Mouse (Mus musculus): Measurements from ENCODE around the gene Dctn3.
"Not testable (repeated sequence)": the region's sequence is repeated elsewhere in the genome, so short reads cannot be mapped to it uniquely, and the experiment has no call there.

Gene Dctn3

DNA sequence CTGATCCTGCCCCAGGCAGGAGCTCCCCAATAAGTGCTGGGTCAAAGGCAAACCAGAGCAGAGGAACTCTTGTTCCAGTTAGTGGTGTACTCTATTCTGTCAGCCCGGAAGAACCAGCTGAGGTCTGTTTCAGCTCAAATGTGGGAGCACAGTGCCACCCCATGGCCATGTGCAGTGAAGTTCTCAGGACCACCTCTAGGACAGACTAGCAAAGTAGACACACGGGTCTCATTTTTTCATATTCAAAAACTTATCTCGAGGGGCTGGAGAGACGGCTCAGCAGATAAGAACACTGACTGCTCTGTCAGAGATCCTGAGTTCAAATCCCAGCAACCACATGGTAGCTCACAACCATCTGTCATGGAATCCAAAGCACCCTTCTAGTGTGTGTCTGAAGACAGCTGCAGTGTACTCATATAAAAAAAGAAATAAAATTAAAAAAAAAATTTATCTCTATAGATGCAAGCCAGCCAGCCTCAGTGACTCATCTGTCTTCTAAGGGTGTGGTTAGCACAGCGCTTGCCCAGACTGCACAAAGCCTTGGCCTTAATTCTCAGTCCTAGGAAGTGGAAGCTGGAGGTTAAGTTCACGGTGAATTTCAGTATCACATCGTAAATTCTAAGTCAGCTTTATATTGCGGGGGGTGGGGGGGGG, 14.8 kb upstream of the Dctn3 start:
- DNase-seq: peak; percentile 50 to 61

DNA sequence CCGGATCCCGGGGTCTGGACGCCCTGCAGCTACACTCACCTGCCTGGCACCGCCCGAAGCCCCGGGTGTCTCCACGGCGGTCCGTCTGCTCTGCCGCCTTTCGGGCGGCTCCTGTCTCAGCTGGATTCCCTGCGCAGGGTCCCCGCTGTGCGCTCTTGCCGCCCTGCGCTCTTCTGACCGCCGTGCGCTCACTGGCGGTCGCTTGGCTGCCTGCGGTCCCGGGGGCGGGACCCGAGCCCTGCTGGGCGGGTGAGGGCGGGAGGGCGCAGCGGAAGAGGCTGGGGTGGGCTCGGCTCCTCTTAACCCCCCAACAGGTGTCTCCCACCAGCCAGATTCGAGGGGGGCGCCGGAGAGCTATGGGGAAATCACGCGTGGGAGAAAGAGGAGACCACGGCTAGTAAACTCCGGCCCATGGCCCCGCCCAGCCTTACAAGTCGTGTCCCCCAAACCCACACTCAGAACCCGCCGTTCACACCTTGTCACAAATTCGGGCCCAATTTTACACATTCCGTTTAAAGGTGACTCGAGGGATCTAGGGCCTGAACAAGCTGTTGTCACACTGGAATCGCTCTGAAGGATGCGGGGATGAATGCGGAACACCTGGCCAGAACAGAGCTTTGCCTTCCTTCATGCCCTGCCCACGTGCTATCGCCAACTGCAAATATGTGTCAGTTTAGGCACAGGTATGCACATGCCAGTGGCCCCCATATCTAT, 8.2 kb upstream of the Dctn3 start, which contains the start of gene Arid3c:
Gene Arid3c (minus strand): TSS at position 91 of the 714 bp plus-strand sequence.
- peak; percentile 43 to 54 for DNase-seq

DNA sequence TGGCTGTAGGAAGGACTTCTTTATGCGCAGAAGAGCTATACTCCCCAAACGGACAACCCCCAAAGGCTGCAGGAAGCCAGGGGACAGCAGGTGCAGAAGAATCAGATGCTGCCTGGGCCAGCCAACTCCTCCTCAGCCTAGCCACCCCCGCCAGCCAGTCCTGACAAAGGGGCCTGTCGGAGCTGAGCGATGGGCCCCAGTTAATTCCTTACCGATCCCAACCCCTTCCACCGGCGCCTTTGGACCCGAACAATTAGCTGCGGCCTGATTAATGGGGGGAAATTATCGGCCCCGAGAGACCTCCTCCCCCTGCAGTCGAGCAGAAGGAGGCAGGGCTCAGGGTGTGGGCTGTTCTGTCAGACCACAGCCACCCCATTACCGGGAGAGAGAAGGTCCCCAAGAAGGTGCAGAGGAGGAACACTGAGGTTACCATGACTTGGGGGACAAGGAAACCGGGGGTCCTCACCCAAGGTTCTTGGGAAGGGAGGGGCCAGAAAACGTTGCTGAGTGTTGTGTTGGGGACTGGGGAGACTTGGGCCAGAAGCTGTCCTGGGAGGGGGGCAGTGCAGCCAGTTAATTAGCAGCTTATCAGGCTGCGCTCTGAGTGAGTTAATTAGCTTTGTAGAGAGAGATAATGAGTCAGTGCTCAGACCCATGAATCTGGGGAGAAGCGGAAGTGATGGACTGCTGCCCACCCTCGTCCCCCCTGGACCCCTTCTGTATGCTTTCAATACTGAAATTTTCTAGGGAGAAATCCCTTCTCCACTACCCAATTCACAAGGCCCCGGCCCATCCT, 4.1 kb upstream of the Dctn3 start:
- DNase-seq: no peak

DNA sequence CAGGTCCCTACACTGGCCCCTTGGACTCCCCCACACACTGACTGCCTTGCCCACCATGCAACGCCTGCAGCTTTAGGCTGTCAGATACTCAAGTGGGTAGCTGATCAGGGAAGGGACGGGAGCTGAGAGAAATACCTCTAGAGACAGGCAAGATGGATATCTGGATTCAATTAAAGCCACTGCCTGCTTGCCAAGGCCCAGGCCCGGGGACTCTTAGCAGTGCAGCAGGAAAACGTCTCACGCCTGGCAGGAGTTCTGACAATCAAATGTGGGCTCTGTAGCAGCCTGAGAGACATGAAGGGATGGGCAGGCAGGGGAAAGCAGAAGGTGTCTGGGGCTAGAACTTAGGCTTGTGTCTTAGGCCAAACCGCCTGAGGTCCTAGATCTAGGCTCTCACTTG, 6.1 kb downstream of the Dctn3 start:
- DNase-seq: no peak

DNA sequence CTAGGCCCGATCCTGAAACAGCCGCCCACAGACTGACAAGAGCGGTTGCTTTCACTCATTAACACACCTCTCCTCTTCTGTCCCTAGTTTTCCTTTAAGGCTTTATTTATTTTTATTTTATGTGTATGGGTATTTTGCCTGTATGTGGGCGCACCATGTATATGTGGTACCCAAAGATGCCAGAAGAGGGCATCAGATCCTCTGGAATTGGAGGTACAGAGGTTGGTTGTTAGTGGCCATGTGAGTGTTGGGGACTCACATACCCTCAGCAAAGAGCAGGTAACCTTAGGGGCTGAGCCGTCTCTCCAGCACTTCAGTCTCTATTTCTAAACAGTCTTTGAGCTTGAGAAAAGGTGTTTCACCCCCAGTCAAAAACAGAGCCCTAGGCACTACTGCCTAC, 7.4 kb downstream of the Dctn3 start:
- DNase-seq: no peak

DNA sequence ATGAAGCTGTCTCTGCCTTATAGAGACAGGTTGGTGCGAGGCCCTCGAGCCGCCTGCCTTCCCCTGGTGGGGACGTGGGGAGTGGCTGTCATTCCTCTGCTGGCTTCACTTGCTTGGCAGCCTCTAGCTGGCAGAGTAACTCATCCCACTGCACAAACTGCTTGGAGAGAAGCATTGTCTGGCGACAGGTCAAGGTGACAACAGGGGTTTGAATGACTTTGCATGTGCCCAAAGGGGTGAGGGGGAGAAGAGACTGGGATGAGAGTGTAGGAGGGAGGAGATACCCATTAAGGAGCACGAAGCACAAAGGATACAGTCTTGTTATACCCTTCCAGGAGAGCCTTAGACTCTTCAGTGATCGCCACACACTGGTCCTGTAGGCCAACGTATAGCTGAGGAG, 7.9 kb downstream of the Dctn3 start:
- no peak for DNase-seq

DNA sequence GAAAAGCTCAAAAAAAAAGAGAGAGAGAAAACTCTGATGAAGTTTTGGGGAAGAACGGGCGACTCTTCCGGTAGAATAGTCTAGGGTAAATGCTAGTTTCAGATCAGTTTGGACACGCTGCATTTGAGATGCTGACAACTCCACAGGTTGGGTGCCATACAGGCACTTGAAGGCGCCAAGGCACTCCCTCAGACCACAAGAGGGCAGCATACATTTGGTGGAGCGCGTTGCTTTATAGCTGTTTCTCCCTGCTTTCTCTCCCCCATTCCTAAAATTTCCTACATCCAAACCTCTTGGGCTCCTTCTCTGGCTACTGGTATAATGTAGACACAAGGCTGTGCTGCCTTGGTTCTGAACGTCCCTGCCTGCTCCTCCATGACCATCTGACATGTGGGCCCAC, 8.7 kb downstream of the Dctn3 start:
- DNase-seq: no peak

DNA sequence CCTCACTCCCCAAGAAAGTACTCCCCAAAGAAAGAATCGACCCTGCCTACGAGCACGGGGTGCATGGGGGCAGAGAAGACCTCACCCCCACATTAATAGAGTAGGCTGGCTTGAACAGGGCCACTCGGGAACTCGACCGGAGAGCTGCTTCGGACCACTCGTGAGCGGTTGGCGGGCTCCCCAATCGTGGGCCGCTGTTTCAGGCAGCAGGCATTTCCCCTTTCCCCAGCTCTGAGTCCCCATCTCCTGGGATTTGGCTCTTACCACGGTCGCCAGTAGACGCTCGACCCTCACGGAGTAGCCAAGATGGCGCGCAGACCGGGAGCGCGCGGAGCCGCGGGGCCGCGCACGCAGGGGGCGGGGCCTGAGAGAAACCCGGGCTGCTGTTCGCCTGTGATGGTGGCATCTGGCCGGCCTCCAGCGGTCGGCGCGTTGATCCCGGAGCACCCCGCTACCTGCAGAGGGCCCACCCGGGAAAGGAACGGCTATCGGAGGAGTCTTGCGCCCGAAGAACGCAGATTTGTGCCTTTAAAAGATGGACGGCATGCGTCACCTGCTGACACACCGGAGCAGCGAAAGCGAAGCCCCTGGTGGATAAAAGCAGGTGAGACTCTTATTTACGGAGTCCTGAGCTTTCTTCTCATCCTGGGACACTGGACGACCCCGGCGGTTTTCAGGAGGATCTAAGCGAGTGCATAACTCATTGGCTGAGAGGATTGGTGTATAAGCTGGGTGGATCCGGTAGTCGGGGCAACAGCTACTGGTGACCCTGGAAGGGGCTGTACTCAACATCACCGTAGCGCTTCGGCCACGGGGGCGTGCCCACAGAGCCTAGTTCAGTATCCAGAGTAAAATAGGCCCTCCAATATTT, 9.5 kb downstream of the Dctn3 start, which contains the start of gene Rpp25l:
Gene Rpp25l (minus strand): TSS at position 338 of the 871 bp plus-strand sequence.
- DNase-seq: peak; percentile 70 to 75

DNA sequence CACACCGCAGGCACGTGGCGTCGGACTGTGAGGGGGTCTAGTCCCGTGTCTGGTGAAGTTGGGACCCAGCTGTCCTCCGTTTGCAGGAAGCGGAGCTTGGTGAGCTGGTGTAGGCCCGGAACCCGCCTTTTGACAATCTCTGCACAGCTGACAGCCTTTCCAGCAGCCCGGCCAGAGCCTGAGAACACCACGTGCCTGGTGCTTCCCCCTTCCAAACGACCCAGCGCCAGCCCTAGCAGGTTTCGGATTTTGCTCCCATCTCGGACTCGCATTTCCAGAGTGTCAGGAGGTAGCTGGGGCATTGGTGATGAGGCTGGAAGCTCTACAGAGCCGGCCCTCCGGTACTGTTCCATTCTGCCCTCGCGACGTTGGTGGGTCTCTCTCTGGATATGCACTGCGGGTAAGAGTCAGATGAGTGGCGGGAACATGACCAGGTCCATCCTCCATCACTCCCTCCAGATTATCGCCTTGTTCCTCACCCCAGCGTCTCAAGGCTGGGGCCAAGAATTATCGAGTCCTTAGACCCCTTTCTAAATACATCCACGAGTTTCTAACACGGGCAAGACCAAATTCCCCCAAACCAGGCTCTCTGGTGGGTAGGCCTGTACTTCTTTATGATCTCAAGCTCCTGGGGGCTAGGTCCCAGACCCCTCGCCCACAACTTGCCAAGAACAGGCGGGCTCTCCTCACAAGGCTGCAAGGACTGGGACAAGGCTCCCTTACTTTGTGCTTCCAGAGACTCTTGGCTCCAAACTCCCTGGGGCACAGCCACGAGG, 10.4 kb downstream of the Dctn3 start:
- no peak for DNase-seq

DNA sequence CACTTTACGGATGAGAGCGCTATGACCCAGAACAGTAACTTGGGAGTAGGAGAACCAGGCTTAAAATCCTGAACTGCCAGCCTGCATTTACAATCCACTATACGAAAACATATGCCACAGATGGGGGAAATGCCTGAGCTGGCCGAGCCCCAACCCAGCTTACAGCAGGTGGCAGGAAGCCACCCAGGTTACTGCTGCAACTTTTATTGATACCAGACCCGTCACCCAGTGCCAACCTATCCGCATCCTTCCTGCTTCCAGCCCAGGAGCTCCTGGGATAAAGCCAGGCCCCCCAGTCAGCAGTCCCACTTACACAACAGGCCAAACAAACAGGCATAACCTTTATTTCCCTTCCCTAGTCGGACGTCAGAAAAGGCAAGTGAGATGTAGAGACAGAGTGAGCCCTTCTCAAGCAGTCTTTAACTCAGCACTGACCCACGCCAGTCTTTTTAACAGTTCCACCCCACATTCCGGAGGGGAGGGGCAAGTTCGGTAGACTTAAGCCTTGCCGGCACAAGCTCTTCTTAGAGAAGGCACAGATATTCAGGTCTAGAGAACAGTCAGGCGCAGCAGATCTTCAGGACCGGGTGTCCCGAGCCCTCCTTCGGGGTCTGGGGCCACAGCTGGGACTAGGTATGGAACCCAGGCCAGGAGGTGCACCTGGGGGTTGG, 11.1 kb downstream of the Dctn3 start:
- no peak for DNase-seq

DNA sequence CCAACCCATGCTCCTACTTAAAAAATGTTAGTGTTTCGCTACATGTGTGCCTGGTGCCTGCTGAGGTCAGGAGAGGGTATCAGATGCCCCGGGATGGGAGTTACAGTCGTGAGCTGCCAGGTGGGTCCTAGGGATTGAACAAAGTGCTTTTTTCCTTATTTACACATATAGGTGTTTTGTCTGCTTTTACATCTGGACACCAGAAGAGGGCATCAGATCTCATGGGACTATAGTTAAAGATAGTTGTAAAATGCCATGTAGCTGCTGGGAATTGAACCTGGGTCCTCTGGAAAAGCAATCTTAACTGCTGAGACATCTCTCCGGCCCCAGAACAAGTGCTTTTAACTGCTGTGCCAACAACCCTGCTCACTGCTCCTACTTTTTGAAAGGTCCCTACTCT, 12.7 kb downstream of the Dctn3 start:
- DNase-seq: no peak

DNA sequence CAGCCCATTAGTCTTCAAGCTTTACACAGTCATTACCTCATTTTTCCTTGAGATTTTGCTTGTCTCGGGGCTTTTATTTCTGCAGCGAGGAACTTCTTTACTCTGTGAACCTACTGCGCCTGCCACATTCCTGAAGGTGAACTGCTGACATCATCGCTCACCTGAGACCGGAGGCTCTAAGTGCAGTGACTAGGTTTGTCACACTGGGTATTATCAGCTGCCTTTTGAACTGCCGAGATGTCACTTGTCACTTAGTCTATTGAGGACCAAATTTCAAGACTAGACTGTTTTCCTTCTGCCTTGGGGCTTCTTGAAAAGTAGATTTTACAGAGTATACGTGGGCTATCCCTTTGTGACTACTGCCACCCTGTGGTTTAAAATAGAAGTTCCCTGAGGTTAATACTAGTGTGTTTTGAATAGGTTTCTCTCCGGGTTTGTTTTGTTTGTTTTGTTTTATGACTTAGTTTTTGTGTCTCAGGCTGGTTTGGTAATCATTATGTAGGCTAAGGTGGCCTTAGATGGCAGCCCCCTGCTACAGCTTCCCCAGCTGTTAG, 14.7 kb downstream of the Dctn3 start:
- DNase-seq: no peak

DNA sequence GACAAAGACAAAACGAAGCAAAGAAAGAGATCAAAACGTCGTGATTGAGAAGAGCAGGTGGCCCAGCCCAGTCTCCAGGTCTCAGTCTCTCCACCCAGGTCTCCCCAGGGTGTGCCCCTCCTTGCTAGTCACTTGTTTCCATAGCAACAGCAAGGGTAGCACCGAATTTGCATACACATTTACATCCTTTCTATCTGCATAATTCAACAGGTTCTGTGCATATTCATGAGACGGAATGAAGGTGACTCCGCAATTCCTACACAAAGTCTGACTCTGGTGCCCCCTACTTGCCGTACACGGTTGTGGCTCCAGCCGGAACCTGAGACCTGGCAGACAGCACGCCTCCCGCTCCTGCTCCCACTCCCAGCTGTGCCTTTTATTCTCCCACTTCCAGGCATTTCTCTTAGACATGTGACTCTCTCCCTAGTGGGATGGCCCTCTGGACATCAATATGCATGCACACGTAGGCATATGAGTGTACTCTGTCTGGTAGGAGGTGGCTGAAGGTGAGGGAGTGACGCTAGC, 15.9 kb downstream of the Dctn3 start:
- DNase-seq: peak; percentile 46 to 62

DNA sequence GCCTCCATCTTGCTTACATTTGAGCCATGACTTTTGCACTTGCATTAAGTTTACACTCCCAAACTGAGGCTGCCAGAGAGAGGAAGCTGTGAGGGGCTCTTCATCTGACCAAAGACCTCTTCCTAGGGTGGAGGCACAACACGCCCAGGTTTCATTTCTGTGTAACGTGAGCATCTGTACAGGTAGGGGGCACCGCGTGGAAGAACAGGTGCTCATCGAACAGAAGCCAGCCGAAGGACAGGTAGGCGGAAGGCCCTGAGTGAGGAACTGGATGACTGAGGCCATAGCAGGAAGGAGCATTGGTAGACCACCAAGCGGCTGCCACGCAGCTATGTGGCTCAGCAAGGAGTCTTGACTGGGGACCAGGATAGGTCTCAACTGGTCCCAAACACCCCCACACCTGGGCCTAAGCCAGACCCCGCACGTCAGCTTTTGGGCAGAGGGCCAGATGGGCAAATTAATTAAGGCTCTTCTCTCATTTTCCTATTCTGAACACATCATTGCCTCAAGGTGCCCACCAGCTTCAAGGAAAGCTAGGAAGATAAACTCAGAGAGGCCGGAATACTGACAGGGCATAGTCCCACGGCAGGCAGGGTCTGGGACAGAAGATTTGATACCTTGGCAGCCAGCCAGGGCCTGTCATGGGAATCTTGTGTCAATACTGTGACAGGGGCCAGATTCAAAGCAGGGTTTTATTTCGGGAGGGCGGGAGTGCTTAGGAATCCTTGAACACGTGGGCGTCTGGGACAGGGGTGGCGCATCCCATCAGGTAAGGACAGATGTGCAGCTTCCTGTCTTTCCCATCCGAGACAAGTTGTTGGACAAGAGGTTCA, 16.8 kb downstream of the Dctn3 start:
- DNase-seq: no peak

DNA sequence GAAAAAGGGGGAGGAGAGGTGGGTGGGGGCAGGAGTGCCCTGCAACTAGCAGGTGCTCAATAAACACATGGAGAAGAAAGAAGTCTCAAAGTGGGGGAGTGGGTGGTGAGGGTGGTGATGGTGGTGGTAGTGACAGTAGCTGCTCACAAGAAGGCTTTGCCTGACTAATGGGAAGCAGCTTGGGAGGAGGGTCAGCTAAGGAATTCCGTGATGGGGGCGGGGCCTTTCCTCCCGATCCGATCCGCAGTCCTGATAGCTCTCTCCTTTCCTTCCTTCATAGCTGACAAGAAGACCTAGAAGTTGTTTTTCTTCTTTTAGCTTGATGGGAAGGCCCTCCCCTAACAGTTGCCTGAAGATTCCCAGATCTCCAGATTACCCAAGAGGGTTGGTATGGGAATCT, 18.3 kb downstream of the Dctn3 start:
- no peak for DNase-seq

DNA sequence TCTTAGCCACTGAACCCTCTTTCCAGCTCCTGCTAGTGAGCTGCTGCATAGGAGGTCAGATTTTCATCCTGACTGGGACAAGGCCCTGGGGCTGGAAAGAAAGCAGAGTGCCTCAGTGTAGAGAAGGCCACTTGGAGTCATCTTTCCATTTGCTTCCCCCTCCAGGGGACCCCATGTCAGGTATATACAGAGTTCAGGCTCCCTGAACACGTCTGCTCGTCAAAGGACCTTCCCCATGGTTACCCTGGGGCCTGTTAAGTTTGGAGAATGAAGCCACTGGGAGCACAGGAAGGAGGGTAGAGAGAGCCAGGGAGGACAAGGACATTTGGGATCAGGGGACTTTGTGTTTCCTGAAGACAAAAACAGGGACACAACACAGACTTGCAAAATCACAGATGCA, 20.7 kb downstream of the Dctn3 start:
- not testable (repeated sequence) for DNase-seq

DNA sequence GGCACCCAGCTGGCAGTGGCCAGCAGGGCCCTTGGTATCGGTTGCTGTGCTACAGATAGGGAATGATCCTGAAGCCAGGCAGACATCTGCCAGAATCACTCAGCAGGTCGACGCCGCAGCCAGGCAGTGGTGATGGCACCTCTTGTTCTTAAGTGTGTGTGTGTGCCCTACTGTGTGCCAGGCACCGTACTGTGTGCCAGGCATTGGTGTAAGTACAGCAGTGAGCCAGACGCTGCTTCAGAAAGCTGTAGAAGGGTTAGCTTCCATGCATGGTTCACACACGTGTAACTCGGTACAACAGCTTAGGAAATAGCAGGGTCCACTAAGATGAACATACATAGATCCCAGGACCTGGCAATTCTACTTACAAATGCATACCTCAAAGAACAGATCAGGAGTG, 22.7 kb downstream of the Dctn3 start:
- DNase-seq: not testable (repeated sequence)

DNA sequence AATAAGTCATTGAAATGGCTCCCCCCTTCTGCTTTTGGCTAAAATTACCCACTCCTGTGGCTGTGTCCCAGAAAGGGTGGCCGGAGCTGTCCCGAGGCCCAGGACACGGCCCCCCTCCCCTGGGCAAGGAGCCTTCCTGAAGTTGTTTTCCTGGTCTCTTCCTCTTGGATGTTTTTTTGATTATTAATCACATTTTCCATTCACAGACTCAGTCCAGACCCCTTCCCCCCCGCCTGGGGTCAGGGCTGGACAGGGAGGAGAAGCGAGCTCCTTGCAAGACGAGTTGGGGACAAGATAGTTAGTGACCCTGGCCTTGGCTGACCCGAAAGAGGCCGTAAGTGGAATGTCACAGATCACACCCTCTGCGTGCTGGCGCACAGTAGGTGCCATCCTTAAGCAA, 23.2 kb downstream of the Dctn3 start, which contains the start of gene Il11ra1:
Gene Il11ra1 (plus strand): TSS at position 207 of the 400 bp plus-strand sequence.
- DNase-seq: not testable (repeated sequence)

DNA sequence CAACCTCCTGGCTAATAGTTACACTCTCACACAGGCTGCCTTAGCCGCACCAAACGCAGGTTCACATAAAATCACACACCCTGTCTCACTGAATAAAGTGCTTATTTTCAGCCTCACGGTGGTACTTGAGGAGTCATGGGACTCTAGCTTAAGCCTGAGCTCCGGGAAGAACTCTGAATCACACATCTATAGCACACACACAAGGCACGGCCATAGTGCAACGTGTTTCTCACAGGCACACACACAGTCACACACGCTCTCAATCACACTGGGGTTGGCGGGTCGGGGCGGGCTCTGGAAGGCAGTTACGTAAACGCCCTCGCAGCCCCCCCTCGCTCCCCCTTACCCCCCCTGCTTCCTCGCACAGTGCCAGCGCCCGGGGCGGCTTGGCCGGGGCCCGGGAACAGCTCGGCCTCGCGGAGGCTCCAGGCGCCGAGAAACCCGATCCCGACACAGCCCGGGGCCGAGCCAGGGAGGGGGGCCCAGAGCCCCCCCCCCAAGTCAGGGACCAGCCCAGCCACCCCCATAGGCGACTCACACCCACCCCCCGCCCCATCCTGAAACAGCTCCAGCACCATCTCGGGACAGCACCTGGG, 24.5 kb downstream of the Dctn3 start:
- DNase-seq: not testable (repeated sequence)

Measured in thymus, adult 18-20 months (tissue).